Mouse (Mus musculus) myocyte (in vitro differentiated cells): Measurements from ENCODE around the gene Lalba.

Experiments used
- CEBPB ChIP-seq: IDR thresholded peaks from 2 replicates; pipeline ENCODE4 v1.6.1; 2011; ENCODE audit warnings: mild to moderate bottlenecking, moderate library complexity; ENCODE audit not compliant: poor library complexity, insufficient read depth, severe bottlenecking
- E2F4 ChIP-seq: IDR thresholded peaks from one replicate; pipeline ENCODE4 v1.6.1; 2011; ENCODE audit warnings: mild to moderate bottlenecking, control low read depth, moderate library complexity; ENCODE audit not compliant: insufficient read depth
- MAX ChIP-seq: IDR thresholded peaks from one replicate; pipeline ENCODE4 v1.6.1; 2011; ENCODE audit warnings: low read depth, mild to moderate bottlenecking, control low read depth
- MYOD1 ChIP-seq, 3 experiments: IDR thresholded peaks; one replicate each; pipeline ENCODE4 v1.6.1; 2011; ENCODE audit warnings: control low read depth in 2 of 3, low read depth in 2 of 3, mild to moderate bottlenecking in 2 of 3, moderate library complexity in 1 of 3; ENCODE audit not compliant: insufficient read length in 2 of 3, control insufficient read depth in 1 of 3
- POLR2A ChIP-seq: IDR thresholded peaks from one replicate; pipeline ENCODE4 v1.6.1; 2011; ENCODE audit warnings: low read depth, mild to moderate bottlenecking, control low read depth, moderate library complexity; ENCODE audit not compliant: insufficient read length
- POLR2AphosphoS2 ChIP-seq: IDR thresholded peaks from one replicate; pipeline ENCODE4 v1.6.1; 2011; ENCODE audit warnings: low read depth, control low read depth; ENCODE audit not compliant: insufficient read length
- TCF12 ChIP-seq: IDR thresholded peaks from one replicate; pipeline ENCODE4 v1.6.1; 2011; ENCODE audit warnings: mild to moderate bottlenecking, control low read depth; ENCODE audit not compliant: poor library complexity, insufficient read depth, severe bottlenecking

DNA sequence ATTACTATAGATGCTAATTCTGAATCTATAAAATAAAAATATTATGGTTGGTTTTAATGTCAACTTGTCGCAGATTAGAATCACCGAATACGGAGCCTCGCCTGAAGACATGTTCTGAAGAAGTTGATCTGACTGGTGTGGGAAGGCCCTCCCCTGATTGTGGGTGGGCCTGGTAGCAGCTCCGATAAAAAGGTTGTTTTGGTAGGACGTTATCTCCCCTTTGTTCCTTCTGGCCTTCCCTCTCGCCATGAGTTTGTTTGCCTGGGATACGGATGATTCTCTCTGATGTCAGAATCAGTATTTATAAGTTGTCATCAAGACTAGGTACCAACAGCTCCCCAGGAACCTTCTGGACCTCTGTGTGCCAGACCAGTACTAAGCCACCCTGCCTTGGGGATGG is 29.7 kb upstream of the Lalba start:
- TF ChIP-seq MAX (no peak), POLR2A (no peak), MYOD1 (IDR thresholded peaks at IDR 0.05; ENCODE audit: control insufficient read depth in 1 of 3, insufficient read length in 2 of 3, low read depth in 2 of 3) (no peak), E2F4 (no peak), TCF12 (no peak), CEBPB (no peak), POLR2AphosphoS2 (no peak)
